Mouse (Mus musculus) cerebellum, postnatal 14 days (tissue): Measurements from ENCODE around the gene Usp5.
"Not testable (repeated sequence)": the region's sequence is repeated elsewhere in the genome, so short reads cannot be mapped to it uniquely, and the experiment has no call there.

Source experiments
- DNase-seq, 2 experiments: peaks; one replicate each; pipeline ENCODE4 v3.0.0; 2021; ENCODE audit warnings: mixed read lengths in 2 of 2

Usp5 gene

GRCm38 (mm10) chr6:124811403-124811665 is 17.9 kb downstream of the Usp5 start:
- no peak for DNase-seq

- DNase-seq = not testable (repeated sequence)
Measured at GRCm38 (mm10) chr6:124810566-124811402, 18.5 kb downstream of the Usp5 start.

GRCm38 (mm10) chr6:124809775-124810538 is 19.3 kb downstream of the Usp5 start:
- DNase-seq = peak in 1 of 2 experiments; percentile 44

- DNase-seq = peak; percentile 89
Measured at GRCm38 (mm10) chr6:124809052-124809774, 20.1 kb downstream of the Usp5 start.

DNA sequence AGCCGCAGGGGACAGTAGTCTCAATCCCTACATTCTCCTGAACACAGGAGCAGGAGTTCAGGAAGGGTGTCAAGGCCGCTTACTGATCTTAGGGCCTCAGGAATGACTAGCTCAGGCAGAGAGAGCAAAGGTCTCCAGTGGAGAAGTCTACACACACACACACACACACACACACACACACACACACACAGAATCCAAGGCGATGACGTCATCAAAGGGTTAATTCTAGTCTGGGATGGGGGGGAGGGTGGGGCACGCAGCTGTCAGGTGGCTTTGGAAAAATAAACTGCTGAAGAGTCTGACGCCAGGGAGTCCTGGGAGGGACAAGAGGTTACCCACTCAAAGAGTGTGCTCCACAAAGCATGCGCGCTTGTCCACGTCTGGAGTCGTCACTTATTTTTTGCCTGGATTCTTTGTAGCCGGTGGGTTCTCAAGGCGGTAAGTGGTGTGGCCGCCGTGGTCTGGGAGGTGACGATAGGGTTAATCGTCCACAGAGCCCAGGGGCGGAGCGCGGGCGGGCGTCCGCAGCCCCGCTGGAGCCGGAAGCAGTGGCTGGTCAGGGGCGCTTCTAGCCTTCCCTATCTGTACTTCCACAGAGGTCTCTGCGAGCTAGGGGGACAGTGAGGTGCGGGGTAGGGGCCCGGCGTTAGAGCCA is 20.8 kb downstream of the Usp5 start, which contains the start of gene Spsb2:
TSS of gene Spsb2 (plus strand) at position 304 of the 655 bp plus-strand sequence.
- peak; percentile 73 to 78 for DNase-seq

DNA sequence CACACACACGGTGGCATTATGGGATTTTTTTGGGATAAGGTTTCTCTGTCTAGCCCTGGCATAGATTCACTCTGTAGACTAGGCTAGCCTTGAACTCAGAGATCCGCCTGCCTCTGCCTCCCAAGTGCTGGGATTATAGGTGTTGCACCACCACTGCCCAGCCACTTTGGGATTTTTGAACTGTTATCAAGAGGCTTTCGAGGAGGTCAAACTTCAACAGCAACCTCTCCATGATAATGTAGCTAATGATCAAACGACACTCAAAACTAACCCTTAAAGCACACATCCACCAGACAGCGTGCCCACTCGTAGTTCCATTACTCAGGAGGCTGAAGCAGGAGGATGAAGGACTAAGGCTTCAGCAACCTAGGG is 21.3 kb downstream of the Usp5 start:
- no peak for DNase-seq

- DNase-seq = no peak
Measured at GRCm38 (mm10) chr6:124807366-124807765, 21.9 kb downstream of the Usp5 start.

DNA sequence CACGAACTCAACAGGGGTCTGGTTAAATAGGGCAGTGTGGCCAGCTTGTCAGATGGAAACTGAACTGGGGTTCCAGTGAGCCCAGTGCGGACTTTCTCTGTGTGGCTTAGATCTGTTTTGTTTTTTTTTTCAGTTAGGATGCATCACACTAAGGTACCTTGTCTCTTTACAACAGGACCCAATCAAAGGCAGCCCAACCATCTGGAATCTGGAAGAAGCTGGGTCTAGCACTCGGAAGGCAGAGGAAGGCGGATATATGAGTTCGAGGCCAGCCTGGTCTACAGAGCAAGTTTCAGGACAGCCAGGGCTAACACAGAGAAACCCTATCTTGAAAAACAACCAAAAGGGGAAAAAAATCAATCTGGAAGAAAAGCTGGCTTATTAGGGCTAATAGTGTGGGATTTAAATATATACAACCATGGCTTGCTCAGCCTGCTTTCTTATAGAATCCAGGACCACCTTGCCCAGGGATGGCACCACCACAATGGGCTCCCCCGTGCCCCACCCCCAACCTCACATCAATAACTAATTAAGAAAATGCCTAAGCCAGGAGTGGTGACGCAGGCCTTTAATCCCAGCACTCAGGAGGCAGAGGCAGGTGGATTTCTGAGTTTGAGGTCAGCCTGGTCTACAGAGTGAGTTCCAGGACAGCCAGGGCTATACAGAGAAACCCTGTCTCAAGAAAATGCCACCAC is 22.7 kb downstream of the Usp5 start:
- no peak for DNase-seq

- peak; percentile 95 to 98 for DNase-seq
Measured at GRCm38 (mm10) chr6:124805341-124806321, 23.7 kb downstream of the Usp5 start.

DNA sequence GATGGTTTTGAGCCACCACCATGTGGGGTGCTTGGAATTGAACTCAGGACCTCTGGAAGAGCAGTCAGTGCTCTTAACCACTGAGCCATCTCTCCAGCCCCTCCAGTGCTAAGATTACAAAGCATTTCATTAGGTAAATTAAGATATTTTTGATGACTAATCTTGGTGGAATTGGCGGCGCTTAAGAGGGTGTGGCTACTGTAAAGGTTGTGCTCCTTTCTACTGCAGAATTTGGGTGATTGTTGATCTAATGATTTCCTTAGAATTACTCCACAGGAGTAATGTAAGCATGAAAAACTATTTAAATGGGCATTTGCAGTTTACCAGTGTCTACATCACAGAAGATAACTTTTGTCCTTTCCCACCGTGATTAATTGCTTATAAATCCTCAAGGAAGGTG is 24.9 kb downstream of the Usp5 start:
- DNase-seq = no peak

DNA sequence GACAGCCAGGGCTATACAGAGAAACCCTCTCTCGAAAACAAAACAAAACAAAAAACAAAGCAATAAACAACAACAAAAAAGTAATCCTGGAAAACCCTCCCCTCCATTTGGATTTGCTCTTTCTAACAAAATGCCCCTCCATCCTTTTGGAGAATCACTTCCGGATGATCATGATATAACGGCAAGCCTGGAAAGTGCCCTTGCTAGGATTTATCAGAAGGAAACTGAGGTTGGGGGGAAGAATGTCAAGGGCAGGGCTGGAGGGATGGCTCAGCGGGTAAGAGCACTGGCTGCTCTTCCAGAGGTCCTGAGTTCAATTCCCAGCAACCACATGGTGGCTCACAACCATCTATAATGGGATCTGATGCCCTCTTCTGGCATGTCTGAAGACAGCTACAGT is 25.6 kb downstream of the Usp5 start:
- DNase-seq = not testable (repeated sequence)

- DNase-seq = no peak
Measured at GRCm38 (mm10) chr6:124803061-124803460, 26.2 kb downstream of the Usp5 start.

- not testable (repeated sequence) for DNase-seq
Measured at GRCm38 (mm10) chr6:124802400-124802799, 26.9 kb downstream of the Usp5 start.

GRCm38 (mm10) chr6:124796200-124796599 is 33.1 kb downstream of the Usp5 start:
- DNase-seq = no peak

GRCm38 (mm10) chr6:124795781-124796180 is 33.5 kb downstream of the Usp5 start:
- DNase-seq = no peak

GRCm38 (mm10) chr6:124791911-124792310 is 37.4 kb downstream of the Usp5 start:
- no peak for DNase-seq

GRCm38 (mm10) chr6:124790121-124790520 is 39.2 kb downstream of the Usp5 start:
- no peak for DNase-seq

- peak; percentile 26 to 52 for DNase-seq
Measured at GRCm38 (mm10) chr6:124789519-124789918, 39.8 kb downstream of the Usp5 start.

- DNase-seq = peak; percentile 47 to 68
Measured at GRCm38 (mm10) chr6:124787722-124788121, 41.6 kb downstream of the Usp5 start.

- DNase-seq = peak; percentile 82 to 90
Measured at GRCm38 (mm10) chr6:124786756-124787420, 42.4 kb downstream of the Usp5 start.
